Mouse (Mus musculus) neural tube, embryonic 11.5 days (tissue): ENCODE data around the gene 1500011B03Rik. TPM values are rescaled to one million over a fixed set of nuclear protein-coding genes. Genes with fewer than 3 reads are reported as not detected.

Experiments
- ATAC-seq: fragments of 200-750 bp; cut with Nextera tagmentation; 2 replicates; pipeline ENCODE4 v1.8.0; 2017; ENCODE audit warnings: moderate number of reproducible peaks, mild to moderate bottlenecking, moderate TSS enrichment, moderate library complexity; ENCODE audit not compliant: insufficient read depth, low FRiP score, low TSS enrichment
- DNase-seq: peaks from one replicate; pipeline ENCODE4 v3.0.0-alpha.2; 2015; ENCODE audit warnings: low spot score
- H3K27ac ChIP-seq: fragments of 300-500 bp; sonication (generic); 2 replicates; pipeline ENCODE4 v1.5.1; 2014; ENCODE audit warnings: low read depth, mild to moderate bottlenecking, low read length
- H3K27me3 ChIP-seq: fragments of 300-500 bp; sonication (generic); 2 replicates; pipeline ENCODE4 v1.6.1; 2014; ENCODE audit warnings: mild to moderate bottlenecking, low read length, mixed read lengths; ENCODE audit not compliant: control insufficient read depth, insufficient read depth
- H3K36me3 ChIP-seq: fragments of 300-500 bp; sonication (generic); 2 replicates; pipeline ENCODE4 v1.6.1; 2014; ENCODE audit warnings: mild to moderate bottlenecking, low read length, moderate library complexity, mixed read lengths; ENCODE audit not compliant: control insufficient read depth, insufficient read depth
- H3K4me1 ChIP-seq: fragments of 300-500 bp; sonication (generic); 2 replicates; pipeline ENCODE4 v1.6.1; 2014; ENCODE audit warnings: low read length, mixed read lengths; ENCODE audit not compliant: control insufficient read depth, insufficient read depth
- H3K4me2 ChIP-seq: fragments of 300-500 bp; sonication (generic); 2 replicates; pipeline ENCODE4 v1.6.1; 2014; ENCODE audit warnings: low read depth, mild to moderate bottlenecking, moderate library complexity
- H3K4me3 ChIP-seq: fragments of 300-500 bp; sonication (generic); 2 replicates; pipeline ENCODE4 v1.5.1; 2014; ENCODE audit warnings: low read depth, low read length
- H3K9ac ChIP-seq: fragments of 300-500 bp; sonication (generic); 2 replicates; pipeline ENCODE4 v1.6.1; 2014; ENCODE audit warnings: mild to moderate bottlenecking, low read length
- H3K9me3 ChIP-seq: fragments of 300-500 bp; sonication (generic); 2 replicates; pipeline ENCODE4 v1.6.1; 2016; ENCODE audit warnings: low read length; ENCODE audit not compliant: control insufficient read depth
- WGBS: fragments of 180-500 bp; shearing (Covaris S2); extraction: QIAGEN DNeasy Blood & Tissue Kit; methylation state at CpG from one replicate; pipeline ENCODE4 v1.1.7; 2014; 5-methylcytosine and 5-hydroxymethylcytosine counted together
- polyA plus RNA-seq: library from polyadenylated mRNA; unstranded; fragments of >200 nt; fragmentation: Nextera tagmentation; extraction: Ambion mirVana; gene quantifications from 2 replicates; pipeline ENCODE4 v1.2.1, GENCODE M21; 2014

1500011B03Rik gene
- polyA plus RNA-seq, 1 experiment from 2014 or later, result 162 TPM

DNA sequence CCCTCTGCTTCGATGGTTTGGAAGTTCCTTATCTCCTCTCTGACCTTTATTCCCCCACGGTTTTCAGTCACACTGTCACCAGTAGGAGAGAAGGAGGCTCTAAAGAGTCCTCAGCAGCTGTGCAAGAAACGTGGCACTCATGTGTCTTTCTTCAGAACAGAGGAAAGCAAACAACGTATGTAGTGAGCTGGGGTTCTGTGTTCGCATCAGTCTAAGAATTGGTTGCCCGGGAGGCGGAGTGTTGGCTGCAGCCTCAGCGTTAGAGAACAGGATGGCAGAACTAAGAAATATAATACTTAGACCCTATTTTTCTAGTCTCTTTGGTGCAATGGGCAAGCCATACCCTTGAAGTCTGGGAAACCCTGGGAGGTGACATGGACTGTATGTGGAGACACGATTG is 40.3 kb downstream of the 1500011B03Rik start:
- DNase-seq (no peak), ATAC-seq (no peak)
- Histone ChIP-seq H3K27ac (no peak overlapping the region), H3K4me3 (no peak overlapping the region), H3K4me2 (no peak overlapping the region), H3K27me3 (no peaks in the 10 kb centered on the region), H3K36me3 (no peaks in the 10 kb centered on the region; the same call in none of the 2 replicates), H3K4me1 (no peaks in the 10 kb centered on the region), H3K9ac (no peak overlapping the region), H3K9me3 (no peaks in the 10 kb centered on the region)
- 88% methylated on average over 9 of the region's 9 CpGs for WGBS

DNA sequence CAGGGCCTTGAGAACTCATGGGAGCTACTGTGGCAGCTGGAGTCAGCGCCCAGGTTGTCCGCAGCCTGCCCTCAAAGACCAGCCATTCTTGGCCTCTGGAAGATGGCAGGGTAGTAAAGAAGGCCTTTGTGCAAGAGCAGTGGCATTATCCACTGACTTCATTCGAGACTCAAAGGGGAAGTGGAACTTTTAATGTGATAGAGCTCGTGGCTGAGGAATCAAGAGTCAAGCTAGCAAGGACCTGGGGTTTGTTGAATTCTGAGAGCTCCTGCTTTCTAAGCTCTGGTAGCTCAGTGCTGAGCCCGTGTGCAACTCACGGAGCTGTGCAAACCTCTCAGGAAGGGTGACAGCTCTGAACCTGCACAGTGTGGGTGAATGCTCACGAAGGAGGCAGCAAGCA is 42.4 kb downstream of the 1500011B03Rik start:
- Histone ChIP-seq H3K4me1 (peaks cover 6% of the 10 kb centered on the region; the same call in 1 of the 2 replicates), H3K27me3 (no peaks in the 10 kb centered on the region), H3K4me3 (no peak overlapping the region), H3K9ac (no peak overlapping the region), H3K9me3 (no peaks in the 10 kb centered on the region), H3K4me2 (no peak overlapping the region), H3K27ac (no peak overlapping the region), H3K36me3 (no peaks in the 10 kb centered on the region; the same call in 1 of the 2 replicates)
- no peak for DNase-seq
- WGBS, result 90% methylated on average over 7 of the region's 7 CpGs
- ATAC-seq, result no peak

DNA sequence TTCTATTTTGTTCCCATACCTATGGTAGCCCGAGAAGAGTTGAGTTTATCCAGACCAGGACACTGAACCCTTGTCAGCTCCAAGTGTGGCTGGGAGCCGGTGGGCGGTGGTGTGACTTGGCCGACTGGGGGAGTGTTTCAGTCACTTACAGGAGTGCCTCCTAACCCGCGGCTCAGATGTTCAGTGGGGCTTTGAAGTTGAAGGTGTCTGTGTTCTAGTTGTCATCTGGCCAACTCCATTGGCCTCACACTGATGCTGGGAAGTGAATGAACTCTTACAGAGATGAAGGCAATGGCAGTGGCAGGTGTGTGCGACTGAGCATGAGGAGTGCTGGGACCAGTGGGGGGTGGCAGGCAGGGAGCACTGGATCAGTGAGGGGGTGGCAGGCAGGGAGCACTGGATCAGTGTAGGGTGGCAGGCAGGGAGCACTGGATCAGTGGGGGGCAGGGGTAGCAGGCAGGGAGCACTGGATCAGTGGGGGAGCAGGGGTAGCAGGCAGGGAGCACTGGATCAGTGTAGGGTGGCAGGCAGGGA is 43.2 kb downstream of the 1500011B03Rik start:
- H3K9ac ChIP-seq, result no peak overlapping the region
- H3K4me1 ChIP-seq, result peaks cover 11% of the 10 kb centered on the region; the same call in 1 of the 2 replicates
- no peaks in the 10 kb centered on the region; the same call in 1 of the 2 replicates for H3K36me3 ChIP-seq
- ATAC-seq, result no peak
- no peak for DNase-seq
- no peaks in the 10 kb centered on the region for H3K9me3 ChIP-seq
- 81% methylated on average over 7 of the region's 7 CpGs for WGBS
- H3K4me2 ChIP-seq, result no peak overlapping the region
- H3K27me3 ChIP-seq, result no peaks in the 10 kb centered on the region
- H3K4me3 ChIP-seq, result no peak overlapping the region
- no peak overlapping the region for H3K27ac ChIP-seq

DNA sequence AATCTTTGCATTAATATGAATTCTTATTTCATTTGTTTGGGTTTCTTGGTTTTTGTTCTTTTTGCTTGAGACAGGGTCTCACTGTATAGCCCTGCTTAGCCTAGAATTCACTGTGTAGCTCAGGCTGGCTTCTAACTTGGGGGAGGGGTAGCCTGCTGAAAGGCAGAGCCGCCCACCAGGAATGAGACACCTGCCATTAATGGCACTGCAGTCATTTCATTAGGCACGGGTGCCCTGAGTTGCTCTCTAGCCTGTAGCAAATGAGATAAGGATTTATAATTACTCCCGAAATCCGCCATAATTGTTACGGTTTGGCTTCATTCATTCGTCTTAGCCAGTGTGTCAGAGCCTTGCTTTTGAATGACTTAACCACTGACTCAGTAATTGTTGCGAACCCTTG is 47.1 kb downstream of the 1500011B03Rik start:
- Histone ChIP-seq H3K4me3 (peak overlapping the region; percentile 99), H3K4me2 (peak overlapping the region; percentile 87), H3K9me3 (no peaks in the 10 kb centered on the region), H3K9ac (no peak overlapping the region), H3K4me1 (peaks cover 20% of the 10 kb centered on the region), H3K27ac (0 out of 2 replicates have a peak overlapping the region, but pooled peaks have one; percentile 8), H3K36me3 (no peaks in the 10 kb centered on the region), H3K27me3 (no peaks in the 10 kb centered on the region)
- WGBS, result 74% methylated on average over 7 of the region's 7 CpGs
- DNase-seq, result no peak
- no peak for ATAC-seq

GRCm38 (mm10) chr5:114775056-114775979 is 48.0 kb downstream of the 1500011B03Rik start, which contains the start of gene Git2:
Gene Git2 (minus strand): TSS chr5:114775517.
- Histone ChIP-seq H3K4me2 (peak within 1 kb of the TSS; percentile 87), H3K36me3 (no peaks in the 10 kb centered on the region), H3K9me3 (no peaks in the 10 kb centered on the region), H3K4me1 (peaks cover 22% of the 10 kb centered on the region), H3K4me3 (peak within 1 kb of the TSS; percentile 99), H3K27me3 (no peaks in the 10 kb centered on the region), H3K27ac (peak within 1 kb of the TSS; percentile 88), H3K9ac (peak within 1 kb of the TSS; percentile 93)
- ATAC-seq (no peak), DNase-seq (peak; percentile 27)
- WGBS, result under 1% methylated on average over 51 of the region's 63 CpGs

DNA sequence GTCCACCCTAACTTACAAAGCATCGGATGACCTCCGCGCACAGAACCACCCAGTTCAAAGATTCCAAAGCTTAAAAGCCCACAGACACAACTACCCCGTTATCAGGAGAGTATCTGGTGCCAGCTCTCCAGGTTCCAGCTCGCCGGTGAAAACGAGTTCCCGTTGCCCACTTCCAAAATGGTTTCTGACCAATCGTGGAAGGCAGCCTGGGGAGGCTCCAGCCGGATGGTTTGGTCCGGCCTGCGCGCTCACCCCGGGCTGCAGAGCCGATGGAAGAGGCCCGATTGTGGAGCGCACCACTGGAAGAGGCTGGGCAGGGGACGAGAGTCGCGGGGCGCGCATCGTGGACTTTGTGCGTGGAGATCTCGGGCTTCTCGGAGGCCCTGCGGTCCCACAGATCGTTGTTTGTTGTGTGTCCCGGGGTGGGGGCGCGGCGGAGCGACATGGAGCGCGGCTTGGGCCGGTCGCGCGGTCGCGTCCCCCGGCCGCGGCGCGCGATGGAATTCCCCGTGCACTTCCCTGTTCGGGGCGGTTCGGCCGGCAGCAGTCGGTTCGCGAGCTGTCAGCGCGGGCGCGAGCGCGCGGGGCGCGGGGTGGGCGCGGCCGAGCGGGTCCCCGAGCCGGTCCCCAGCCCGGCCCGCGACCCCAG is 48.7 kb downstream of the 1500011B03Rik start, which contains the start of gene Ankrd13a:
TSS of gene Ankrd13a (plus strand) at position 275 of the 649 bp plus-strand sequence.
- no peaks in the 10 kb centered on the region for H3K27me3 ChIP-seq
- DNase-seq (peak; percentile 93), ATAC-seq (peak; percentile 82)
- H3K4me2 ChIP-seq, result peak within 1 kb of the TSS; percentile 87
- H3K9me3 ChIP-seq, result no peaks in the 10 kb centered on the region
- peak within 1 kb of the TSS; percentile 88 for H3K27ac ChIP-seq
- peak within 1 kb of the TSS; percentile 93 for H3K9ac ChIP-seq
- H3K36me3 ChIP-seq, result no peaks in the 10 kb centered on the region
- peaks cover 22% of the 10 kb centered on the region for H3K4me1 ChIP-seq
- H3K4me3 ChIP-seq, result peak within 1 kb of the TSS; percentile 99
- WGBS, result 0% methylated on average over 29 of the region's 73 CpGs

DNA sequence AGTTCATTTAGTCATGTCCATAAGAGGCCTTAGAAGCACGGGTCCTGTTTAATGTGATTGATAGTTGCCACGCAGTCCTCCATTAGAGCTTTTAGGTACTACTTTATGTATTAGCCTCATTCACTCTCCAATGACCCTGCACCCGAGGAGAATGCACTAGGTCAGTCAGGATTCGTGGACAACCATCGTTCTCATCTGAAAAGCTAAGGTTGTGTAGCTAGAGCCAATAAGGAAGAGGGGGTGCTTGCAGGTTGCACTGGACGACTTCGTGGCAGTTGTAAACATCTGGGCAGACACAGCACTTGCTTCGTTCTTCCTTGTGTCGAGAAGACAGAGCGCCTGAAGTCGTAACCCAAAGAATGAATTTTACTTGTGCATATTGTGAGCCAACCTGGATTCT is 49.5 kb downstream of the 1500011B03Rik start:
- 2% methylated on average over 11 of the region's 11 CpGs for whole genome bisulfite sequencing
- peak overlapping the region; percentile 99 for H3K4me3 ChIP-seq
- peak overlapping the region; percentile 87 for H3K4me2 ChIP-seq
- H3K4me1 ChIP-seq, result peaks cover 22% of the 10 kb centered on the region
- no peaks in the 10 kb centered on the region for H3K36me3 ChIP-seq
- peak; percentile 45 for DNase-seq
- H3K27ac ChIP-seq, result peak overlapping the region; percentile 72; the same call in 1 of the 2 replicates
- ATAC-seq, result peak; percentile 7; the same call in 1 of the 2 replicates
- H3K27me3 ChIP-seq, result no peaks in the 10 kb centered on the region
- peak overlapping the region; percentile 93 for H3K9ac ChIP-seq
- no peaks in the 10 kb centered on the region for H3K9me3 ChIP-seq

- WGBS, result 1% methylated on average over 47 of the region's 52 CpGs
- Histone ChIP-seq H3K9me3 (no peaks in the 10 kb centered on the region), H3K9ac (peak overlapping the region; percentile 93), H3K4me3 (peak overlapping the region; percentile 99), H3K4me2 (peak overlapping the region; percentile 87), H3K36me3 (no peaks in the 10 kb centered on the region), H3K27me3 (no peaks in the 10 kb centered on the region), H3K27ac (peak overlapping the region; percentile 62; the same call in 1 of the 2 replicates), H3K4me1 (peaks cover 22% of the 10 kb centered on the region)
- ATAC-seq (peak; percentile 61), DNase-seq (peak; percentile 98)
These were observed 50.0 kb downstream of the 1500011B03Rik start for GRCm38 (mm10) chr5:114773211-114773710.
